Mouse (Mus musculus) CH12.LX (cell line): ENCODE results near the gene Armc10. TPM values are rescaled to one million over a fixed set of nuclear protein-coding genes. Genes with fewer than 3 reads are reported as not detected.

Experiments
- DNase-seq: peaks from one replicate; pipeline ENCODE4 v3.0.0-alpha.2; 2013; ENCODE audit errors: extremely low read depth
- H3K27ac ChIP-seq: 2 replicates; pipeline ENCODE4 v1.5.1; 2012; ENCODE audit warnings: low read depth, mild to moderate bottlenecking, control low read depth, moderate library complexity; ENCODE audit not compliant: insufficient read depth
- H3K27me3 ChIP-seq: replicated peaks from 2 replicates; pipeline ENCODE3; 2012; ENCODE audit warnings: inconsistent platforms
- H3K36me3 ChIP-seq, 2 experiments: replicated peaks in 1 of 2; 2 replicates each; pipeline versions ENCODE3 to v1.6.1; 2012; ENCODE audit warnings: inconsistent platforms in 1 of 2, low read length in 1 of 2, mild to moderate bottlenecking in 1 of 2, mixed read lengths in 1 of 2, moderate library complexity in 1 of 2; ENCODE audit not compliant: control insufficient read depth in 1 of 2, insufficient read depth in 1 of 2
- H3K4me1 ChIP-seq, 2 experiments: 2 replicates each; pipeline ENCODE4 v1.6.1; 2012; ENCODE audit warnings: inconsistent platforms in 1 of 2, moderate library complexity in 1 of 2; ENCODE audit not compliant: insufficient read depth in 2 of 2, control insufficient read depth in 1 of 2
- H3K4me2 ChIP-seq: 2 replicates; pipeline ENCODE4 v1.6.1; 2012; ENCODE audit warnings: low read depth, mild to moderate bottlenecking, control low read depth; ENCODE audit not compliant: poor library complexity, insufficient read depth, severe bottlenecking
- H3K4me3 ChIP-seq, 3 experiments: fragments of 150-350 bp in 1 of 3; sonication (generic) in 1 of 3; replicated peaks in 1 of 3; 2 replicates each; pipeline versions ENCODE3 to v1.5.1; 2011 to 2012; ENCODE audit warnings: low read depth in 2 of 3, low read length in 2 of 3, mild to moderate bottlenecking in 2 of 3, moderate library complexity in 2 of 3, control low read depth in 1 of 3, improper control_type of control experiment in 1 of 3, inconsistent platforms in 1 of 3, mixed read lengths in 1 of 3; ENCODE audit not compliant: poor library complexity in 1 of 3
- H3K79me2 ChIP-seq: replicated peaks from 2 replicates; pipeline ENCODE4 v1.6.1; 2012; ENCODE audit warnings: mild to moderate bottlenecking, moderate library complexity; ENCODE audit not compliant: control insufficient read depth, poor library complexity, insufficient read depth, severe bottlenecking; ENCODE audit errors: extremely low read depth
- H3K9ac ChIP-seq: 2 replicates; pipeline ENCODE4 v1.6.1; 2012; ENCODE audit warnings: low read depth, mild to moderate bottlenecking, control low read depth, moderate library complexity; ENCODE audit not compliant: insufficient read depth
- H3K9me3 ChIP-seq: replicated peaks from 2 replicates; pipeline ENCODE3; 2012; ENCODE audit warnings: low read length, inconsistent platforms, mixed read lengths
- BHLHE40 ChIP-seq: IDR thresholded peaks from 2 replicates; pipeline ENCODE4 v1.6.1; 2011; ENCODE audit warnings: mild to moderate bottlenecking, low read depth, low read length, improper control_type of control experiment
- CHD1 ChIP-seq: IDR thresholded peaks from 2 replicates; pipeline ENCODE4 v1.6.1; 2012; ENCODE audit warnings: low read depth, low read length, improper control_type of control experiment, inconsistent platforms
- CHD2 ChIP-seq: IDR thresholded peaks from 2 replicates; pipeline ENCODE4 v1.6.1; 2011; ENCODE audit warnings: low read length, improper control_type of control experiment
- E2F4 ChIP-seq: IDR thresholded peaks from 2 replicates; pipeline ENCODE4 v1.6.1; 2011; ENCODE audit warnings: low read depth, low read length, improper control_type of control experiment; ENCODE audit not compliant: insufficient replicate concordance
- ELF1 ChIP-seq: IDR thresholded peaks from 2 replicates; pipeline ENCODE4 v1.6.1; 2014; ENCODE audit warnings: low read depth, mild to moderate bottlenecking, inconsistent platforms, low read length, improper control_type of control experiment
- EP300 ChIP-seq: IDR thresholded peaks from 2 replicates; pipeline ENCODE4 v1.6.1; 2011; ENCODE audit warnings: low read length, improper control_type of control experiment
- ETS1 ChIP-seq: conservative IDR thresholded peaks from 2 replicates; pipeline ENCODE4 v1.6.1; 2012; ENCODE audit warnings: low read depth, mild to moderate bottlenecking, inconsistent platforms, low read length, improper control_type of control experiment, moderate library complexity
- GABPA ChIP-seq: IDR thresholded peaks from 2 replicates; pipeline ENCODE4 v1.6.1; 2012; ENCODE audit warnings: low read depth, low read length, improper control_type of control experiment, inconsistent platforms; ENCODE audit not compliant: insufficient replicate concordance
- JUND ChIP-seq: conservative IDR thresholded peaks from 2 replicates; pipeline ENCODE4 v1.6.1; 2011; ENCODE audit warnings: low read depth, low read length, improper control_type of control experiment
- MAFK ChIP-seq: IDR thresholded peaks from 2 replicates; pipeline ENCODE4 v1.6.1; 2011; ENCODE audit warnings: low read length, improper control_type of control experiment; ENCODE audit not compliant: insufficient replicate concordance
- MAX ChIP-seq: IDR thresholded peaks from 2 replicates; pipeline ENCODE4 v1.6.1; 2011; ENCODE audit warnings: low read length, improper control_type of control experiment
- MXI1 ChIP-seq: IDR thresholded peaks from 2 replicates; pipeline ENCODE4 v1.6.1; 2011; ENCODE audit warnings: mild to moderate bottlenecking, low read depth, low read length, improper control_type of control experiment
- MYC ChIP-seq: IDR thresholded peaks from 2 replicates; pipeline ENCODE4 v1.6.1; 2011; ENCODE audit warnings: low read depth, mild to moderate bottlenecking, improper control_type of control experiment, low read length
- POLR2AphosphoS2 ChIP-seq: IDR thresholded peaks from 2 replicates; pipeline ENCODE4 v1.6.1; 2011; ENCODE audit warnings: low read depth, low read length, improper control_type of control experiment
- RAD21 ChIP-seq: IDR thresholded peaks from 2 replicates; pipeline ENCODE4 v1.6.1; 2011; ENCODE audit warnings: low read depth, mild to moderate bottlenecking, low read length, improper control_type of control experiment, moderate library complexity
- RCOR1 ChIP-seq: conservative IDR thresholded peaks from 2 replicates; pipeline ENCODE4 v1.6.1; 2012; ENCODE audit warnings: low read depth, mild to moderate bottlenecking, inconsistent platforms, low read length, improper control_type of control experiment
- SIN3A ChIP-seq: IDR thresholded peaks from 2 replicates; pipeline ENCODE4 v1.6.1; 2012; ENCODE audit warnings: low read length, improper control_type of control experiment, inconsistent platforms
- SMC3 ChIP-seq: IDR thresholded peaks from 2 replicates; pipeline ENCODE4 v1.6.1; 2011; ENCODE audit warnings: low read depth, low read length, improper control_type of control experiment
- TBP ChIP-seq: conservative IDR thresholded peaks from 2 replicates; pipeline ENCODE4 v1.6.1; 2011; ENCODE audit warnings: low read depth, low read length, improper control_type of control experiment
- TCF12 ChIP-seq: IDR thresholded peaks from 2 replicates; pipeline ENCODE4 v1.6.1; 2014; ENCODE audit warnings: low read depth, mild to moderate bottlenecking, inconsistent platforms, low read length, improper control_type of control experiment
- UBTF ChIP-seq: IDR thresholded peaks from 2 replicates; pipeline ENCODE4 v1.6.1; 2012; ENCODE audit warnings: low read depth, mild to moderate bottlenecking, inconsistent platforms, low read length, improper control_type of control experiment, moderate library complexity
- ZKSCAN1 ChIP-seq: IDR thresholded peaks from 2 replicates; pipeline ENCODE4 v1.6.1; 2012; ENCODE audit warnings: low read depth, inconsistent platforms, low read length, improper control_type of control experiment, borderline replicate concordance
- ZMIZ1 ChIP-seq: IDR thresholded peaks from 2 replicates; pipeline ENCODE4 v1.6.1; 2012; ENCODE audit warnings: low read depth, mild to moderate bottlenecking, inconsistent platforms, low read length, improper control_type of control experiment
- ZNF384 ChIP-seq: IDR thresholded peaks from 2 replicates; pipeline ENCODE4 v1.6.1; 2012; ENCODE audit warnings: low read depth, low read length, improper control_type of control experiment, inconsistent platforms
- dilution Hi-C: fragments of 300-500 bp; cut with MboI; formaldehyde crosslinking; loops from 2 replicates; pipeline ENCODE4 v1.14.3; 2020; ENCODE audit warnings: low sequenced_read_pairs; ENCODE audit not compliant: extremely low pct_unique_long_range_greater_than_20kb, extremely low pct_ligation_motif_present
- in situ Hi-C: fragments of 300-500 bp; cut with MboI; formaldehyde crosslinking; loops from 3 replicates; pipeline ENCODE4 v1.14.3; 2019; ENCODE audit warnings: low sequenced_read_pairs, low pct_ligation_motif_present, low pct_unique_long_range_greater_than_20kb, mixed read lengths
- polyA plus RNA-seq: library from polyadenylated mRNA; unstranded; fragments of >175 nt; gene quantifications from 2 replicates; pipeline ENCODE4 v1.2.1, GENCODE M21; 2012; ENCODE audit warnings: low read depth; ENCODE audit not compliant: insufficient read length
- total RNA-seq, 2 experiments: library from RNA; depleted of rRNA; stranded (reverse); fragments of 300-350 nt in 1 of 2; fragments of >200 nt in 1 of 2; gene quantifications; 2 replicates each; pipeline ENCODE4 v1.2.3; 2012 to 2014

The Armc10 gene
- total and polyA plus RNA-seq, 3 experiments = 39.1 to 71.9 (median 46.0) TPM

DNA sequence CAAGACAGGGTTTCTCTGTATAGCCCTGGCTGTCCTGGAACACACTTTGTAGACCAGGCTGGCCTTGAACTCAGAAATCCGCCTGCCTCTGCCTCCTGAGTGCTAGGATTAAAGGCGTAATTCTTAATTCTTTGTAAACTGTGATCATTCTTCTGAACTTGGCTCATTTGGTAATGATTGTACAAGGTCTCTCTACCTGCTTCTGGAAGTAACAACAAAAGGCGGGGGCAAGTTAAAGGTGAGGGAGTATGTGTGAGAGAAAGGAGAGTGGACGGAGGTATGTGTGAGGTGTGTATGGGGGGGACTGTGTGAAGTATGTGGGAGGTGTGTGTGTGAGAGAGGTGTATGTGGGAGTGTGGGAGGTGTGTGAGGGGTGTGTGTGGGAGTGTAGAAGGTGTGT lies 45.7 kb upstream of the Armc10 start:
- H3K9me3 ChIP-seq = no peaks in the 10 kb centered on the region
- dilution Hi-C loops (no loop called here), in situ Hi-C loops (loop anchor here (10.0 kb wide), 1 partner anchor 315 kb away; no protein-coding TSS in a partner anchor)
- no peak overlapping the region; the same call in 1 of the 2 replicates for H3K27ac ChIP-seq
- H3K27me3 ChIP-seq = no peaks in the 10 kb centered on the region
- 0 out of 4 replicates have a peak, but pooled peaks cover 0 to 3% of the 10 kb centered on the region in 2 experiments for H3K4me1 ChIP-seq
- no peak overlapping the region for H3K4me3 ChIP-seq
- TF ChIP-seq SIN3A (no peak), GABPA (no peak), MXI1 (no peak), RCOR1 (no peak), JUND (no peak), ETS1 (no peak), TCF12 (no peak), ZKSCAN1 (no peak), RAD21 (no peak)
- H3K79me2 ChIP-seq = no peaks in the 10 kb centered on the region
- DNase-seq = no peak
- no peak overlapping the region for H3K9ac ChIP-seq
- H3K4me2 ChIP-seq = no peak overlapping the region
- H3K36me3 ChIP-seq = no peaks in the 10 kb centered on the region

DNA sequence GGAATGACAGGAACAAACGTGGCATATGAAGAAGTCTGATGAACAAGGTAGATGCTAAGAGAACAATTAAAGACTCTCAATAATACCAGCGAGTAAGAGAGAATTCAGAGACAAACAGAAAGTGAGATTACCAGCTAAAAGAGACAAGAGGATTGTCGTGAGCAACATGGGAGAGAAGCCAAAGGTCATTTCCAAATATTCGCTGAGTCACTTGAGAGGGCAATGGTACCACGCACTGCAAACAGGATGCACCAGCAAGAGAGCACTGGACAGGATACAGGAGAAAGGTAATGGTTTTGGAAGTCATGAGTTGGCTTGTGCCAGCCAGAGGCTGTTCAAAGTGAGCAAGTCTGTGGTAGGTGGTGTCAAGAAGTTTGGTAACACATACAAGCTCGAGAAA lies 39.7 kb upstream of the Armc10 start:
- 0 out of 4 replicates have a peak, but pooled peaks cover 0 to 3% of the 10 kb centered on the region in 2 experiments for H3K4me1 ChIP-seq
- no peak for DNase-seq
- no peaks in the 10 kb centered on the region for H3K79me2 ChIP-seq
- H3K9ac ChIP-seq = no peak overlapping the region
- TF ChIP-seq ZNF384 (no peak), ETS1 (no peak), MAX (no peak), POLR2AphosphoS2 (no peak), SMC3 (no peak), MYC (no peak), JUND (no peak), GABPA (no peak), TCF12 (no peak), E2F4 (no peak), MAFK (no peak), CHD1 (no peak), ZMIZ1 (no peak), ELF1 (no peak), BHLHE40 (no peak), EP300 (no peak), UBTF (no peak), TBP (no peak), CHD2 (no peak), SIN3A (no peak)
- TF ChIP-seq, all 38 proteins: peak for 0
- H3K36me3 ChIP-seq = no peaks in the 10 kb centered on the region
- in situ Hi-C loops (no loop called here), dilution Hi-C loops (no loop called here)
- no peaks in the 10 kb centered on the region for H3K27me3 ChIP-seq
- no peaks in the 10 kb centered on the region for H3K9me3 ChIP-seq
- no peak overlapping the region for H3K4me3 ChIP-seq
- H3K27ac ChIP-seq = no peak overlapping the region
- H3K4me2 ChIP-seq = no peak overlapping the region
